Mouse (Mus musculus) limb, embryonic 13.5 days (tissue): ENCODE measurements around the gene Npff. TPM values are rescaled to one million over a fixed set of nuclear protein-coding genes. Genes with fewer than 3 reads are reported as not detected.

ENCODE experiments used
- ATAC-seq: fragments of 200-750 bp; cut with Nextera tagmentation; 2 replicates; pipeline ENCODE4 v1.8.0; 2017; ENCODE audit warnings: low read depth, moderate number of reproducible peaks, moderate TSS enrichment; ENCODE audit not compliant: low FRiP score
- H3K27ac ChIP-seq: fragments of 300-500 bp; sonication (generic); 2 replicates; pipeline ENCODE4 v1.5.1; 2015; ENCODE audit warnings: inconsistent platforms, mild to moderate bottlenecking, moderate library complexity
- H3K27me3 ChIP-seq: fragments of 300-500 bp; sonication (generic); 2 replicates; pipeline ENCODE4 v1.6.1; 2015; ENCODE audit warnings: mild to moderate bottlenecking, inconsistent platforms
- H3K36me3 ChIP-seq: fragments of 300-500 bp; sonication (generic); 2 replicates; pipeline ENCODE4 v1.6.1; 2015; ENCODE audit warnings: inconsistent platforms, mild to moderate bottlenecking, moderate library complexity
- H3K4me1 ChIP-seq: fragments of 300-500 bp; sonication (generic); 2 replicates; pipeline ENCODE4 v1.6.1; 2015; ENCODE audit warnings: inconsistent platforms
- H3K4me2 ChIP-seq: fragments of 300-500 bp; sonication (generic); replicated peaks from 2 replicates; pipeline ENCODE4 v1.6.1; 2015; ENCODE audit warnings: inconsistent platforms, mild to moderate bottlenecking, moderate library complexity
- H3K4me3 ChIP-seq: fragments of 300-500 bp; sonication (generic); 2 replicates; pipeline ENCODE4 v1.5.1; 2015; ENCODE audit warnings: moderate library complexity, mild to moderate bottlenecking, inconsistent platforms
- H3K9ac ChIP-seq: fragments of 300-500 bp; sonication (generic); 2 replicates; pipeline ENCODE4 v1.6.1; 2015; ENCODE audit warnings: mild to moderate bottlenecking, inconsistent platforms
- H3K9me3 ChIP-seq: fragments of 300-500 bp; sonication (generic); 2 replicates; pipeline ENCODE4 v1.6.1; 2016; ENCODE audit warnings: inconsistent platforms
- WGBS: fragments of 180-500 bp; shearing (Covaris S2); methylation state at CpG from one replicate; pipeline ENCODE4 v1.1.7; 2015; 5-methylcytosine and 5-hydroxymethylcytosine counted together
- polyA plus RNA-seq: library from polyadenylated mRNA; unstranded; fragments of >200 nt; fragmentation: Nextera tagmentation; extraction: Ambion mirVana; gene quantifications from 2 replicates; pipeline ENCODE4 v1.2.1, GENCODE M21; 2015

Npff gene
- polyA plus RNA-seq, 1 experiment from 2014 or later = 3.4 TPM

- no peak overlapping the region for H3K9ac ChIP-seq
- WGBS = 87% methylated on average over 19 of the region's 19 CpGs
- no peaks in the 10 kb centered on the region for H3K9me3 ChIP-seq
- peaks cover 93% of the 10 kb centered on the region for H3K36me3 ChIP-seq
- peaks cover 3% of the 10 kb centered on the region; the same call in 1 of the 2 replicates for H3K4me1 ChIP-seq
- H3K4me2 ChIP-seq = no peak overlapping the region
- no peak for ATAC-seq
- H3K27me3 ChIP-seq = no peaks in the 10 kb centered on the region
- H3K27ac ChIP-seq = no peak overlapping the region
- no peak overlapping the region for H3K4me3 ChIP-seq
Measured at GRCm38 (mm10) chr15:102501084-102501814, 23.5 kb downstream of the Npff start.

DNA sequence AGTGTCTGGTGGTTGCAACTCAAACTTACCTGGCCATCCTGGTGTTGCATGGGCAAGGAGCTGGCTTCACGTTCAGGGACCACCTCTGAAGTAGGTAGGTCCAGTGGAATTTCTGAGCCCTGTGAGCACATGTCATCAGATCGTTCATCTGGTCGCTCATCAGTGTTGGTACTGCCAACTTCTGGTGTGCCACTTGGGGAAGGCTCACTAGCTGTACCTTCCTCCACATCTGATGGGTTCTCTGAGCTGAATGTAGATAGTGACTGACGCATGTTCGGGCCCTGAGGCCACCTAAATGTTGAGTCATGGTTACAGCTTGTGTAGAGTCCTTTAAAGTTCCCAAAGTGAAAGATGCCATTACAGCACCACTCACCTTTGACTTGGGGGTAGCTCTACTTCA, 24.3 kb downstream of the Npff start:
- no peak overlapping the region for H3K4me2 ChIP-seq
- WGBS = 87% methylated on average over 5 of the region's 5 CpGs

DNA sequence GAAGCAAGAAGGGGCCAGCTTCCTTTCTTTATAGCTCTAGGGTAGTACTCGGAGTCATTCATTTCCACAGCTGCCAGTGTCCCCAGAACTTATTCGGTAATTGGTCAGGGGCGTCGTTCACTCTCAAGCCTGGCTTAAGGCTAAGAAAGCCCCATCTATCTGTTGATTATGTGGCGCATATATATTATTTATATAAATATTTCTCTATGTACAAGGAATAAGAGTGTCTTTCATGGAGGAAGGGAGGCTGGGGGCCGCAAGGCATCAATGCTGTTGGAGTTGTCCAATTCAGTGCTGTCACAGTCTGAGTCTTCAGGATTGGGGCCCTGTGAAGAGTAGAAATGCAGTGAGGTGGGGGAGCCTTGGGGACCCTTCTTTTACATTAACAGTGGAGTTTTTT, 24.9 kb downstream of the Npff start:
- no peaks in the 10 kb centered on the region for H3K4me1 ChIP-seq
- 87% methylated on average over 6 of the region's 6 CpGs for WGBS
- no peak for ATAC-seq
- H3K4me2 ChIP-seq = no peak overlapping the region
- peaks cover 96% of the 10 kb centered on the region for H3K36me3 ChIP-seq
- H3K4me3 ChIP-seq = no peak overlapping the region
- no peaks in the 10 kb centered on the region for H3K27me3 ChIP-seq
- H3K27ac ChIP-seq = no peak overlapping the region
- no peak overlapping the region for H3K9ac ChIP-seq
- H3K9me3 ChIP-seq = no peaks in the 10 kb centered on the region

More for the DNA sequence above, 24.3 kb downstream of the Npff start:
- no peak overlapping the region for H3K9ac ChIP-seq
- H3K4me1 ChIP-seq = peaks cover 3% of the 10 kb centered on the region; the same call in 1 of the 2 replicates
- no peaks in the 10 kb centered on the region for H3K27me3 ChIP-seq
- no peak for ATAC-seq
- H3K9me3 ChIP-seq = no peaks in the 10 kb centered on the region
- no peak overlapping the region for H3K27ac ChIP-seq
- H3K4me3 ChIP-seq = no peak overlapping the region
- peaks cover 96% of the 10 kb centered on the region for H3K36me3 ChIP-seq

DNA sequence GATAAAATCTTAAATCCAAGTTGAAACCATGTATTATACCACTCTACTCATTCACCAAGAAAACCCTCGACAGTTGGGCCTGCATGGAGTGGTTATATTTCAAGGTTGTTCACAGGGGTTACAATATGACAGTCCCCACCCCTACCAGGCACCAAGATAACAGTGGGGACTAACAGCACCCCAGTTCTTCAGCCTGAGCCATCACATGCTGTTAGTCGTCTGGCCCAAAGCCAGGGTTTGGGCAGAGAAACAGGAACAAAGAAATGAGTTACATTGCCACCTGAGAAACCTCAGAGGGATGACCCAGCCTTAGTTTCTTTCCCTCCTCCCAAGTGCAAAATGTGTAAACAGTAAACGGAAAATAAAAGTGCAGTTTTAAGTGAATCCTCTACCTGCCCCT, 25.4 kb downstream of the Npff start:
- H3K36me3 ChIP-seq = peaks cover 96% of the 10 kb centered on the region
- ATAC-seq = no peak
- 74% methylated on average over 3 of the region's 3 CpGs for WGBS

GRCm38 (mm10) chr15:102498322-102498721, 26.4 kb downstream of the Npff start:
- Histone ChIP-seq H3K27ac (no peak overlapping the region), H3K4me2 (no peak overlapping the region), H3K9me3 (no peaks in the 10 kb centered on the region), H3K4me1 (no peaks in the 10 kb centered on the region), H3K4me3 (no peak overlapping the region), H3K9ac (no peak overlapping the region), H3K36me3 (peaks cover 95% of the 10 kb centered on the region), H3K27me3 (no peaks in the 10 kb centered on the region)
- 90% methylated on average over 3 of the region's 3 CpGs for WGBS
- no peak for ATAC-seq

More for the DNA sequence above, 25.4 kb downstream of the Npff start:
- H3K27me3 ChIP-seq = no peaks in the 10 kb centered on the region
- no peak overlapping the region for H3K4me2 ChIP-seq
- H3K9me3 ChIP-seq = no peaks in the 10 kb centered on the region
- no peaks in the 10 kb centered on the region for H3K4me1 ChIP-seq
- no peak overlapping the region for H3K27ac ChIP-seq
- H3K4me3 ChIP-seq = no peak overlapping the region
- no peak overlapping the region for H3K9ac ChIP-seq

DNA sequence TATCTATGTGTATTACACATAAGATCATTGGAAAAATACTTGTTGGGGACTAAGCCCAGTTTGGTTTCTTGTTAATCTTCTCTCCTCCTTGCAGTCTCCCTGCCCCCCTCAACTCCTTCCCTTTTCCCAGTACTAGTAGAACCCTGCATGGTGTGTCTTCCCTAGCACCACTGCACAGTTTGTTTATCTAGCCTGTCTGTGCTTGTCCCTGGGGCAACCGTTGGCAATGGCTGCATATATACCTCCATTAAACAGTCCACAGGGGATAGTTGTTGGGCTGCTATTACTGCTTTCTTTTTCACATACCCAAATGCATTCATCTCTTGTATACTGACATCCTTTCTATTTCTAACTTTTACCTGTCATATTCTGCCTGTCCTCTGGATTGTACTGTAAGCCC, 37.1 kb downstream of the Npff start:
- peaks cover 84% of the 10 kb centered on the region for H3K36me3 ChIP-seq
- H3K4me1 ChIP-seq = no peaks in the 10 kb centered on the region
- no peaks in the 10 kb centered on the region for H3K27me3 ChIP-seq
- H3K9ac ChIP-seq = no peak overlapping the region
- no peaks in the 10 kb centered on the region for H3K9me3 ChIP-seq
- H3K4me2 ChIP-seq = no peak overlapping the region
- ATAC-seq = no peak
- no peak overlapping the region for H3K27ac ChIP-seq
- 75% methylated on average over 1 of the region's 1 CpGs for WGBS
- H3K4me3 ChIP-seq = no peak overlapping the region

DNA sequence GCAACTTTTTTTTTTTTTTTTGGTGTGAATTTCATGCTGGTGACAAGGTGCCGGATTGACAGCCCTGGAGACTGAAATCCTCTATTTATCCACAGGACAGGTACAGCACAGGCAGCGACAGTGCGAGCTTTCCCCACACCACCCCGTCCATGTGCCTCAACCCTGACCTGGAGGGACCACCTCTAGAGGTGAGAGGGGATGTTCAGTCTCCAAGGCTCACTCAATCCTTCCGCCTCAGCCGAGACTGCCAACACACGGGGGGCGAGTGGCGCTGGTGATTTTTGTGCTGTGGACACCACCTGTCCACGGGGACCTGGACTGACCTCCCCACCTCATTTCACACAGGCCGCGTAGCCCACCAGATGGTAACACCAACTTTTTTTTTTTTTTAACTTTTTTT, 38.9 kb downstream of the Npff start:
- no peak overlapping the region for H3K4me3 ChIP-seq
- peaks cover 85% of the 10 kb centered on the region for H3K36me3 ChIP-seq
- no peaks in the 10 kb centered on the region for H3K9me3 ChIP-seq
- no peak overlapping the region for H3K27ac ChIP-seq
- no peak overlapping the region for H3K4me2 ChIP-seq
- no peaks in the 10 kb centered on the region for H3K4me1 ChIP-seq
- ATAC-seq = no peak
- H3K27me3 ChIP-seq = no peaks in the 10 kb centered on the region
- 92% methylated on average over 12 of the region's 12 CpGs for WGBS
- H3K9ac ChIP-seq = no peak overlapping the region

DNA sequence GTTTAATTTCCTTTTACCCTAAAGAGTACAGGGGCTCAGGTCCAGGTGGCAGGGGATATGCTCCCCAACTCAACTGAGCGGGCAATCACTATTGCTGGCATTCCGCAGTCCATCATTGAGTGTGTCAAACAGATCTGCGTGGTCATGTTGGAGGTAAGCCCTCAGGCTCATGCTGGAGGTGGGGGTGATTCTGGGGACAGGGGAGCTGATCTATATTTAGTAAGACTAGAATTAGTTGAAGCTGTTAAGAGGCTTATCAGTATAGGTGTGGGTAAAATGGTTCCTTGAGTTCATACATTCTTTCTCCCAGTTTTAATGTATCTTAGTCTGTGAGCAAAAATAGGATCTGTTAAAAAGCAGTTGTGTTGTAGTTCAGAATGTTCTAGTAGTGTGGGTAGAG, 41.6 kb downstream of the Npff start:
- Histone ChIP-seq H3K27ac (no peak overlapping the region), H3K4me1 (no peaks in the 10 kb centered on the region), H3K4me2 (no peak overlapping the region), H3K4me3 (no peak overlapping the region), H3K27me3 (no peaks in the 10 kb centered on the region), H3K9ac (no peak overlapping the region), H3K36me3 (peaks cover 84% of the 10 kb centered on the region), H3K9me3 (no peaks in the 10 kb centered on the region)
- no peak for ATAC-seq
- WGBS = 83% methylated on average over 3 of the region's 3 CpGs

DNA sequence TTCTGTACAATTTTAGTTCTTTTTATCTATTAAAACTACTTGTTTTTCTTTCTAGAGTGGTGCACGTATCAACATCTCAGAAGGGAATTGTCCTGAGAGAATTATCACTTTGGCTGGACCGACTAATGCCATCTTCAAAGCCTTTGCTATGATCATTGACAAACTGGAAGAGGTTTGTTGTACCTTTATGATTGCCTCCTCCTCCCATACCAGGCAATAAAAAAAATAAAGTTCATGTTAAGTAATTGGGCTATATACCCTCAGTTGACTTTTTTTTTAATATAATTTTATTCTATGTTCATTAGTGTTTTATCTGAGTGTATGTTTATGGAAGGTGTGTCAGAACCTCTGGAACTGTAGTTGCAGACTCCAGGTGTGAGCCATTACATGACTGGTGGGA, 50.2 kb downstream of the Npff start:
- Histone ChIP-seq H3K9me3 (no peaks in the 10 kb centered on the region), H3K27me3 (no peaks in the 10 kb centered on the region), H3K4me3 (no peak overlapping the region), H3K4me1 (peaks cover 17% of the 10 kb centered on the region), H3K36me3 (peaks cover 59% of the 10 kb centered on the region), H3K27ac (no peak overlapping the region), H3K9ac (no peak overlapping the region), H3K4me2 (no peak overlapping the region)
- no peak for ATAC-seq
- WGBS = 86% methylated on average over 2 of the region's 2 CpGs

Other genes with a start within 250 kb of the Npff start
- gene Mfsd5, start 245.5 kb downstream of the Npff start, polyA plus RNA-seq = 64.7 and 65.8 TPM in 2 replicates
- 23.7 and 32.2 TPM in 2 replicates for gene Espl1, start 228.7 kb downstream of the Npff start, polyA plus RNA-seq
- gene Pfdn5, start 198.8 kb downstream of the Npff start, polyA plus RNA-seq = 431 and 451 TPM in 2 replicates
- gene Myg1, start 193.2 kb downstream of the Npff start, polyA plus RNA-seq = 110 and 116 TPM in 2 replicates
- 75.9 and 76.6 TPM in 2 replicates for gene Aaas, start 174.2 kb downstream of the Npff start, polyA plus RNA-seq
- gene Sp7, start 157.8 kb downstream of the Npff start, polyA plus RNA-seq = 6.0 and 7.4 TPM in 2 replicates
- gene Sp1, start 118.8 kb downstream of the Npff start, polyA plus RNA-seq = 11.6 and 12.0 TPM in 2 replicates
- gene Amhr2, start 79.6 kb downstream of the Npff start, polyA plus RNA-seq = 0.23 and 0.36 TPM in 2 replicates
- gene Prr13, start 65.9 kb downstream of the Npff start, polyA plus RNA-seq = 59.5 and 62.6 TPM in 2 replicates
- gene Pcbp2, start 54.4 kb downstream of the Npff start, polyA plus RNA-seq = 262 and 273 TPM in 2 replicates
- 2.5 and 7.5 TPM in 2 replicates for gene Gm10337, start 21.2 kb downstream of the Npff start, polyA plus RNA-seq
- gene Map3k12, start 7.9 kb downstream of the Npff start, polyA plus RNA-seq = 22.4 and 24.5 TPM in 2 replicates
- gene Tarbp2, start 6.8 kb downstream of the Npff start, polyA plus RNA-seq = 101 and 107 TPM in 2 replicates
- gene Gm28047, start 100.1 kb upstream of the Npff start, polyA plus RNA-seq = not detected in 2 replicates
- 47.2 and 51.0 TPM in 2 replicates for gene Atf7, start 100.5 kb upstream of the Npff start, polyA plus RNA-seq
- 54.7 and 65.5 TPM in 2 replicates for gene Atp5g2, start 147.4 kb upstream of the Npff start, polyA plus RNA-seq
- 57.7 and 58.3 TPM in 2 replicates for gene Calcoco1, start 197.2 kb upstream of the Npff start, polyA plus RNA-seq